Mouse (Mus musculus): ENCODE results near the gene Gdf7.

Gdf7 gene

GRCm38 (mm10) chr12:8301841-8302431 is at the start of gene Gdf7:
TSS of gene Gdf7 (minus strand) at chr12:8301954.
- no peak for DNase-seq (ENCODE audit: inconsistent ontology term)

- DNase-seq (ENCODE audit: inconsistent ontology term) = peak; percentile 57
Measured at GRCm38 (mm10) chr12:8351025-8351903, 49.5 kb upstream of the Gdf7 start.

GRCm38 (mm10) chr12:8348733-8349513 is 47.2 kb upstream of the Gdf7 start:
- DNase-seq (ENCODE audit: inconsistent ontology term) = peak; percentile 32

- DNase-seq (ENCODE audit: inconsistent ontology term) = no peak
Measured at GRCm38 (mm10) chr12:8347746-8348462, 46.1 kb upstream of the Gdf7 start.

- DNase-seq (ENCODE audit: inconsistent ontology term) = no peak
Measured at GRCm38 (mm10) chr12:8345539-8345938, 43.8 kb upstream of the Gdf7 start.

- no peak for DNase-seq (ENCODE audit: inconsistent ontology term)
Measured at GRCm38 (mm10) chr12:8344897-8345296, 43.1 kb upstream of the Gdf7 start.

- no peak for DNase-seq (ENCODE audit: inconsistent ontology term)
Measured at GRCm38 (mm10) chr12:8343381-8343780, 41.6 kb upstream of the Gdf7 start.

GRCm38 (mm10) chr12:8341008-8341407 is 39.3 kb upstream of the Gdf7 start:
- DNase-seq (ENCODE audit: inconsistent ontology term) = no peak

- no peak for DNase-seq (ENCODE audit: inconsistent ontology term)
Measured at GRCm38 (mm10) chr12:8339591-8340319, 38.0 kb upstream of the Gdf7 start.

GRCm38 (mm10) chr12:8338918-8339317 is 37.2 kb upstream of the Gdf7 start:
- DNase-seq (ENCODE audit: inconsistent ontology term) = no peak

GRCm38 (mm10) chr12:8338491-8338890 is 36.7 kb upstream of the Gdf7 start:
- peak; percentile 75 for DNase-seq (ENCODE audit: inconsistent ontology term)

GRCm38 (mm10) chr12:8337286-8338060 is 35.7 kb upstream of the Gdf7 start:
- peak; percentile 60 for DNase-seq (ENCODE audit: inconsistent ontology term)

- no peak for DNase-seq (ENCODE audit: inconsistent ontology term)
Measured at GRCm38 (mm10) chr12:8336601-8337285, 35.0 kb upstream of the Gdf7 start.

GRCm38 (mm10) chr12:8335503-8335902 is 33.7 kb upstream of the Gdf7 start:
- DNase-seq (ENCODE audit: inconsistent ontology term) = no peak

GRCm38 (mm10) chr12:8334261-8334660 is 32.5 kb upstream of the Gdf7 start:
- DNase-seq (ENCODE audit: inconsistent ontology term) = peak; percentile 71

- peak; percentile 18 for DNase-seq (ENCODE audit: inconsistent ontology term)
Measured at GRCm38 (mm10) chr12:8333617-8334016, 31.9 kb upstream of the Gdf7 start.

- DNase-seq (ENCODE audit: inconsistent ontology term) = no peak
Measured at GRCm38 (mm10) chr12:8332174-8332542, 30.4 kb upstream of the Gdf7 start.

GRCm38 (mm10) chr12:8331489-8332173 is 29.9 kb upstream of the Gdf7 start:
- no peak for DNase-seq (ENCODE audit: inconsistent ontology term)

GRCm38 (mm10) chr12:8329236-8329635 is 27.5 kb upstream of the Gdf7 start:
- DNase-seq (ENCODE audit: inconsistent ontology term) = no peak
